Mouse (Mus musculus) urinary bladder, postnatal 10 days (tissue): ENCODE data around the gene Tcp10c.
"Not testable (repeated sequence)": the region's sequence is repeated elsewhere in the genome, so short reads cannot be mapped to it uniquely, and the experiment has no call there.

ENCODE experiments used
- DNase-seq: peaks from one replicate; pipeline ENCODE4 v3.0.0; 2022; ENCODE audit warnings: low spot score

Gene Tcp10c

GRCm38 (mm10) chr17:13354521-13354920, at the start of gene Tcp10c:
TSS of gene Tcp10c (plus strand) at chr17:13354572.
- DNase-seq = not testable (repeated sequence)

- DNase-seq = not testable (repeated sequence)
Measured at GRCm38 (mm10) chr17:13307852-13308251, 46.5 kb upstream of the Tcp10c start.

GRCm38 (mm10) chr17:13308344-13308743, 46.0 kb upstream of the Tcp10c start:
- not testable (repeated sequence) for DNase-seq

- not testable (repeated sequence) for DNase-seq
Measured at GRCm38 (mm10) chr17:13308746-13309145, 45.6 kb upstream of the Tcp10c start.

GRCm38 (mm10) chr17:13309182-13309631, 45.2 kb upstream of the Tcp10c start:
- DNase-seq = not testable (repeated sequence)

- not testable (repeated sequence) for DNase-seq
Measured at GRCm38 (mm10) chr17:13329967-13330366, 24.4 kb upstream of the Tcp10c start.

GRCm38 (mm10) chr17:13331179-13331578, 23.2 kb upstream of the Tcp10c start:
- DNase-seq = not testable (repeated sequence)

GRCm38 (mm10) chr17:13332496-13332895, 21.9 kb upstream of the Tcp10c start:
- not testable (repeated sequence) for DNase-seq

- DNase-seq = not testable (repeated sequence)
Measured at GRCm38 (mm10) chr17:13336979-13337749, 17.2 kb upstream of the Tcp10c start.

GRCm38 (mm10) chr17:13337931-13338330, 16.4 kb upstream of the Tcp10c start:
- DNase-seq = not testable (repeated sequence)

- DNase-seq = not testable (repeated sequence)
Measured at GRCm38 (mm10) chr17:13340071-13340470, 14.3 kb upstream of the Tcp10c start.

GRCm38 (mm10) chr17:13345923-13346322, 8.4 kb upstream of the Tcp10c start:
- DNase-seq = not testable (repeated sequence)

- DNase-seq = not testable (repeated sequence)
Measured at GRCm38 (mm10) chr17:13349563-13349962, 4.8 kb upstream of the Tcp10c start.

- not testable (repeated sequence) for DNase-seq
Measured at GRCm38 (mm10) chr17:13353249-13353648, 1.1 kb upstream of the Tcp10c start.

GRCm38 (mm10) chr17:13362489-13362888, 8.1 kb downstream of the Tcp10c start:
- not testable (repeated sequence) for DNase-seq

GRCm38 (mm10) chr17:13363773-13364172, 9.4 kb downstream of the Tcp10c start:
- DNase-seq = not testable (repeated sequence)

- not testable (repeated sequence) for DNase-seq
Measured at GRCm38 (mm10) chr17:13364196-13364595, 9.8 kb downstream of the Tcp10c start.

GRCm38 (mm10) chr17:13367181-13367580, 12.8 kb downstream of the Tcp10c start:
- DNase-seq = not testable (repeated sequence)

GRCm38 (mm10) chr17:13368658-13369057, 14.3 kb downstream of the Tcp10c start:
- DNase-seq = not testable (repeated sequence)

GRCm38 (mm10) chr17:13370746-13371145, 16.4 kb downstream of the Tcp10c start:
- not testable (repeated sequence) for DNase-seq

- DNase-seq = not testable (repeated sequence)
Measured at GRCm38 (mm10) chr17:13378341-13378740, 24.0 kb downstream of the Tcp10c start.

- DNase-seq = not testable (repeated sequence)
Measured at GRCm38 (mm10) chr17:13379951-13380615, 25.7 kb downstream of the Tcp10c start.

- not testable (repeated sequence) for DNase-seq
Measured at GRCm38 (mm10) chr17:13381286-13381685, 26.9 kb downstream of the Tcp10c start.
